Mouse (Mus musculus) ES-E14 (cell line): ENCODE measurements at regions not wholly inside any gene's neighbourhood (a gene's known extent, or its start where the extent isn't known, plus 50 kb on each side); places are given as distances from the start of the nearest gene placed in this dataset.

Experiments
- CHD2 ChIP-seq: IDR thresholded peaks from 2 replicates; pipeline ENCODE4 v1.6.1; 2014; ENCODE audit warnings: mild to moderate bottlenecking, low read depth, low read length, inconsistent platforms
- ZNF384 ChIP-seq: IDR thresholded peaks from 2 replicates; pipeline ENCODE4 v1.6.1; 2012; ENCODE audit warnings: low read depth, low read length, inconsistent platforms

DNA sequence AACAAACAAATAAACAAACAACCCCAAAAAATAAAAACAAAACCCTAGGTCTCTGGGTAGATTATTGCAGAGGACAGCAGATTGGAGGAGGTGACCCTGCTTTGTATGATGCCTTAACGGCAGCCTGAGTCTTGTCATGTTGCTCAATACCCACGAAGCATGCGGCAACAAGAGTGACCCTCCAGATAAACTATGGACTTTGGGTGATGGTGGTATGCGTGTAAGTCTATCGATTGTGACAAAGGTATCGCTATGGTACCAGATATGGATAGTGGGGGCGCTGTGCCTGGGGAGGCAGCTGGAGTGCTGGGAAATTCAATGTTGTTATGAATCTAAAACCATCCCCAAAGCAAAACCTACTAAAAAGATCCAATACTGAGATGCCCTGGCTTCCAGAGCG, 55.4 kb upstream of the Errfi1 start:
- TF ChIP-seq ZNF384 (no peak), CHD2 (no peak)
